Mouse (Mus musculus) forebrain, embryonic 16.5 days (tissue): ENCODE data around the gene Fgfr2. TPM values are rescaled to one million over a fixed set of nuclear protein-coding genes. Genes with fewer than 3 reads are reported as not detected.

ENCODE experiments used
- ATAC-seq: fragments of 200-750 bp; cut with Nextera tagmentation; 2 replicates; pipeline ENCODE4 v1.8.0; 2017; ENCODE audit warnings: mild to moderate bottlenecking, moderate library complexity
- H3K27ac ChIP-seq: fragments of 300-500 bp; sonication (generic); 2 replicates; pipeline ENCODE4 v1.5.1; 2014; ENCODE audit warnings: low read length, control low read depth
- H3K27me3 ChIP-seq: fragments of 300-500 bp; sonication (generic); replicated peaks from 2 replicates; pipeline ENCODE4 v1.6.1; 2014; ENCODE audit warnings: low read length; ENCODE audit not compliant: control insufficient read depth, insufficient read depth
- H3K36me3 ChIP-seq: fragments of 300-500 bp; sonication (generic); 2 replicates; pipeline ENCODE4 v1.6.1; 2014; ENCODE audit not compliant: control insufficient read depth, insufficient read depth
- H3K4me1 ChIP-seq: fragments of 300-500 bp; sonication (generic); replicated peaks from 2 replicates; pipeline ENCODE4 v1.6.1; 2014; ENCODE audit warnings: low read length; ENCODE audit not compliant: control insufficient read depth, insufficient read depth
- H3K4me2 ChIP-seq: fragments of 300-500 bp; sonication (generic); 2 replicates; pipeline ENCODE4 v1.6.1; 2014; ENCODE audit warnings: mild to moderate bottlenecking, low read length, control low read depth
- H3K4me3 ChIP-seq: fragments of 300-500 bp; sonication (generic); replicated peaks from 2 replicates; pipeline ENCODE4 v1.5.1; 2014; ENCODE audit warnings: mild to moderate bottlenecking, low read length, control low read depth
- H3K9ac ChIP-seq: fragments of 300-500 bp; sonication (generic); replicated peaks from 2 replicates; pipeline ENCODE4 v1.6.1; 2014; ENCODE audit warnings: low read depth, low read length, control low read depth
- H3K9me3 ChIP-seq: fragments of 300-500 bp; sonication (generic); 2 replicates; pipeline ENCODE4 v1.6.1; 2016; ENCODE audit warnings: low read length; ENCODE audit not compliant: control insufficient read depth
- WGBS: fragments of 180-500 bp; shearing (Covaris S2); extraction: QIAGEN DNeasy Blood & Tissue Kit; methylation state at CpG from one replicate; pipeline ENCODE4 v1.1.7; 2014; 5-methylcytosine and 5-hydroxymethylcytosine counted together
- polyA plus RNA-seq: library from polyadenylated mRNA; unstranded; fragments of >200 nt; fragmentation: Nextera tagmentation; extraction: Ambion mirVana; gene quantifications from 2 replicates; pipeline ENCODE4 v1.2.1, GENCODE M21; 2015

Gene Fgfr2
- polyA plus RNA-seq, 1 experiment from 2014 or later = 39.2 TPM

- no peak overlapping the region for H3K4me3 ChIP-seq
- no peaks in the 10 kb centered on the region for H3K36me3 ChIP-seq
- no peak for ATAC-seq
- 93% methylated on average over 8 of the region's 8 CpGs for WGBS
- no peaks in the 10 kb centered on the region for H3K9me3 ChIP-seq
- peaks cover 7% of the 10 kb centered on the region for H3K4me1 ChIP-seq
- H3K4me2 ChIP-seq = no peak overlapping the region
- no peak overlapping the region for H3K9ac ChIP-seq
- no peaks in the 10 kb centered on the region for H3K27me3 ChIP-seq
- H3K27ac ChIP-seq = no peak overlapping the region
Observed at GRCm38 (mm10) chr7:130523451-130523850, 2599.7 kb downstream of the Fgfr2 start.

- Histone ChIP-seq H3K27ac (no peak overlapping the region), H3K4me2 (no peak overlapping the region), H3K9ac (no peak overlapping the region), H3K9me3 (no peaks in the 10 kb centered on the region), H3K27me3 (no peaks in the 10 kb centered on the region), H3K4me3 (no peak overlapping the region), H3K4me1 (peaks cover 21% of the 10 kb centered on the region), H3K36me3 (no peaks in the 10 kb centered on the region)
- no peak for ATAC-seq
- WGBS = 95% methylated on average over 14 of the region's 14 CpGs
Observed at GRCm38 (mm10) chr7:130520812-130521422, 2602.2 kb downstream of the Fgfr2 start.

GRCm38 (mm10) chr7:130520049-130520425, 2603.1 kb downstream of the Fgfr2 start, which contains the start of gene Ate1:
TSS of gene Ate1 (minus strand) at chr7:130520369.
- Histone ChIP-seq H3K36me3 (no peaks in the 10 kb centered on the region), H3K4me2 (peak within 1 kb of the TSS; percentile 74), H3K4me1 (peaks cover 21% of the 10 kb centered on the region), H3K9ac (peak within 1 kb of the TSS; percentile 98), H3K4me3 (peak within 1 kb of the TSS; percentile 95), H3K27ac (peak within 1 kb of the TSS; percentile 96), H3K27me3 (no peaks in the 10 kb centered on the region), H3K9me3 (no peaks in the 10 kb centered on the region)
- 16% methylated on average over 20 of the region's 20 CpGs for WGBS
- no peak for ATAC-seq

- no peaks in the 10 kb centered on the region for H3K9me3 ChIP-seq
- H3K27me3 ChIP-seq = no peaks in the 10 kb centered on the region
- peak overlapping the region; percentile 98 for H3K9ac ChIP-seq
- H3K36me3 ChIP-seq = peaks cover 1% of the 10 kb centered on the region; the same call in 1 of the 2 replicates
- under 1% methylated on average over 90 of the region's 90 CpGs for WGBS
- H3K27ac ChIP-seq = peak overlapping the region; percentile 96
- peak overlapping the region; percentile 95 for H3K4me3 ChIP-seq
- H3K4me2 ChIP-seq = peak overlapping the region; percentile 74
- peak; percentile 99 for ATAC-seq
- peaks cover 21% of the 10 kb centered on the region for H3K4me1 ChIP-seq
Observed at GRCm38 (mm10) chr7:130519096-130520048, 2603.8 kb downstream of the Fgfr2 start.

- no peak for ATAC-seq
- peak overlapping the region; percentile 95 for H3K4me3 ChIP-seq
- H3K36me3 ChIP-seq = peaks cover 3% of the 10 kb centered on the region; the same call in 1 of the 2 replicates
- H3K9me3 ChIP-seq = no peaks in the 10 kb centered on the region
- peak overlapping the region; percentile 98 for H3K9ac ChIP-seq
- WGBS = 41% methylated on average over 26 of the region's 26 CpGs
- no peaks in the 10 kb centered on the region for H3K27me3 ChIP-seq
- H3K4me2 ChIP-seq = peak overlapping the region; percentile 69
- peak overlapping the region; percentile 96 for H3K27ac ChIP-seq
- peaks cover 21% of the 10 kb centered on the region for H3K4me1 ChIP-seq
Observed at GRCm38 (mm10) chr7:130518213-130519095, 2604.7 kb downstream of the Fgfr2 start.

- no peak overlapping the region for H3K4me2 ChIP-seq
- peaks cover 32% of the 10 kb centered on the region for H3K36me3 ChIP-seq
- no peak overlapping the region for H3K27ac ChIP-seq
- 89% methylated on average over 5 of the region's 5 CpGs for WGBS
- H3K4me1 ChIP-seq = no peaks in the 10 kb centered on the region
- no peak for ATAC-seq
- H3K27me3 ChIP-seq = no peaks in the 10 kb centered on the region
- H3K9ac ChIP-seq = no peak overlapping the region
- no peak overlapping the region for H3K4me3 ChIP-seq
- no peaks in the 10 kb centered on the region for H3K9me3 ChIP-seq
Observed at GRCm38 (mm10) chr7:130510243-130510642, 2612.9 kb downstream of the Fgfr2 start.

- no peak overlapping the region for H3K27ac ChIP-seq
- no peaks in the 10 kb centered on the region for H3K27me3 ChIP-seq
- H3K9ac ChIP-seq = no peak overlapping the region
- no peak for ATAC-seq
- H3K4me2 ChIP-seq = no peak overlapping the region
- H3K9me3 ChIP-seq = no peaks in the 10 kb centered on the region
- no peaks in the 10 kb centered on the region for H3K4me1 ChIP-seq
- WGBS = 90% methylated on average over 5 of the region's 5 CpGs
- H3K36me3 ChIP-seq = peaks cover 30% of the 10 kb centered on the region
- no peak overlapping the region for H3K4me3 ChIP-seq
Observed at GRCm38 (mm10) chr7:130503006-130503405, 2620.1 kb downstream of the Fgfr2 start.

- H3K9me3 ChIP-seq = no peaks in the 10 kb centered on the region
- H3K27ac ChIP-seq = no peak overlapping the region
- H3K27me3 ChIP-seq = no peaks in the 10 kb centered on the region
- no peaks in the 10 kb centered on the region for H3K4me1 ChIP-seq
- H3K36me3 ChIP-seq = peaks cover 20% of the 10 kb centered on the region
- no peak overlapping the region for H3K4me2 ChIP-seq
- ATAC-seq = no peak
- H3K9ac ChIP-seq = no peak overlapping the region
- H3K4me3 ChIP-seq = no peak overlapping the region
- 78% methylated on average over 1 of the region's 1 CpGs for WGBS
Observed at GRCm38 (mm10) chr7:130501499-130501898, 2621.7 kb downstream of the Fgfr2 start.
